Mouse (Mus musculus) heart, embryonic 16.5 days (tissue): ENCODE data around the gene Nans. TPM values are rescaled to one million over a fixed set of nuclear protein-coding genes. Genes with fewer than 3 reads are reported as not detected.

Experiments
- ATAC-seq: fragments of 200-750 bp; cut with Nextera tagmentation; replicated peaks from 2 replicates; pipeline ENCODE4 v1.8.0; 2017; ENCODE audit warnings: moderate number of reproducible peaks; ENCODE audit not compliant: insufficient read depth, low FRiP score; ENCODE audit errors: extremely low read depth
- H3K27ac ChIP-seq: fragments of 300-500 bp; sonication (generic); 2 replicates; pipeline ENCODE4 v1.5.1; 2014; ENCODE audit warnings: mild to moderate bottlenecking, low read length, control low read depth, moderate library complexity
- H3K27me3 ChIP-seq: fragments of 300-500 bp; sonication (generic); 2 replicates; pipeline ENCODE4 v1.6.1; 2014; ENCODE audit warnings: low read length, mixed read lengths; ENCODE audit not compliant: control insufficient read depth, insufficient read depth
- H3K36me3 ChIP-seq: fragments of 300-500 bp; sonication (generic); 2 replicates; pipeline ENCODE4 v1.6.1; 2014; ENCODE audit not compliant: control insufficient read depth, insufficient read depth
- H3K4me1 ChIP-seq: fragments of 300-500 bp; sonication (generic); 2 replicates; pipeline ENCODE4 v1.6.1; 2014; ENCODE audit warnings: low read length, mixed read lengths; ENCODE audit not compliant: control insufficient read depth, insufficient read depth
- H3K4me2 ChIP-seq: fragments of 300-500 bp; sonication (generic); 2 replicates; pipeline ENCODE4 v1.6.1; 2014; ENCODE audit warnings: low read depth, mild to moderate bottlenecking, control low read depth, low read length
- H3K4me3 ChIP-seq: fragments of 300-500 bp; sonication (generic); 2 replicates; pipeline ENCODE4 v1.5.1; 2014; ENCODE audit warnings: mild to moderate bottlenecking, control low read depth, low read length
- H3K9ac ChIP-seq: fragments of 300-500 bp; sonication (generic); 2 replicates; pipeline ENCODE4 v1.6.1; 2014; ENCODE audit warnings: low read length, control low read depth
- H3K9me3 ChIP-seq: fragments of 300-500 bp; sonication (generic); replicated peaks from 2 replicates; pipeline ENCODE4 v1.6.1; 2016; ENCODE audit warnings: low read length; ENCODE audit not compliant: control insufficient read depth
- WGBS: fragments of 180-500 bp; shearing (Covaris S2); extraction: QIAGEN DNeasy Blood & Tissue Kit; methylation state at CpG from one replicate; pipeline ENCODE4 v1.1.7; 2014; 5-methylcytosine and 5-hydroxymethylcytosine counted together
- polyA plus RNA-seq: library from polyadenylated mRNA; unstranded; fragments of >200 nt; fragmentation: Nextera tagmentation; extraction: Ambion mirVana; gene quantifications from 2 replicates; pipeline ENCODE4 v1.2.1, GENCODE M21; 2015

The Nans gene
- polyA plus RNA-seq = 52.1 and 62.3 TPM in 2 replicates

DNA sequence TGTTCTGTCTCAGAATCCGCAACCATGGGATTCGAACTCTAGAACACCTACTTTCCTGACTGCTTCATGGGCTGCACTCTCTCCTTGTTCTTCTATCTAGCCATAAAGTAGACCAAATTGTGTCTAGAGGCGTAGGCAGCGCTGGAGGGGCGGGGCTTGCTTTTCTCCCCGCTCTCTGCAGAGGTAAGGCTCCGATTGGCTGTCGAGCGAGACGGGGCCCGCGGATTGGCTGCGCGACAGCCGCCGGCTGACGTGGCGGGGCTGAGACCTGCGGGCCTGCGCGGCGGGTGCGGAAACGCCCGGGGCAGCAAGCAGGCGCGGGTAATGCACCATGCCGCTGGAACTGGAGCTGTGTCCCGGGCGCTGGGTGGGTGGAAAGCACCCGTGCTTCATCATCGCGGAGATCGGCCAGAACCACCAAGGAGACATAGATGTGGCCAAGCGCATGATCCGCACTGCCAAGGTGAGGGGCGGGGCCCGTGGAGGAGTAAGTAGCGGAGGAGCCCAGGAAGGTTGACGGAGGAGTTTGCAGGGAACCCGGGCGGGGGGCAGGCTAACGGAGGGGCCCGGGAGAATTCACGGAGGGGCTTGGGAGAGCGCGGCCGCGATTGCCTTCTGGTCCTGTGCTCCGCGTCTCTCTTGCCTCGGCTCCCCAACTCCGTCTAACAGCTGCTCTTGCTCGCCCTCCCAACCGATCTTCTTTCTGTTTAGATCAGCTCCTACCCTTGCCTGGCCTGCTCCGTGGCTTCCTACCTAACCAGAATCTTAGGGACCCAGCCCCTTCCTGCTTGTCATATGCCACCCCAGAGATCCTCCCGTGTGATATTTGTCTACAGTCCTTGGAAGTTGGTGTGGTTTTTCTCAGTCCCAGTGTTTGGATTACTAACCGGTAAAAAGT is at the start of gene Nans:
Nans (plus strand) TSS at position 221 of the 898 bp plus-strand sequence.
- H3K4me1 ChIP-seq = peaks cover 17% of the 10 kb centered on the region
- WGBS = under 1% methylated on average over 58 of the region's 58 CpGs
- peak; percentile 95 for ATAC-seq
- H3K4me2 ChIP-seq = peak within 1 kb of the TSS; percentile 84
- peak within 1 kb of the TSS; percentile 63 for H3K27ac ChIP-seq
- H3K4me3 ChIP-seq = peak within 1 kb of the TSS; percentile 92
- no peaks in the 10 kb centered on the region for H3K27me3 ChIP-seq
- no peaks in the 10 kb centered on the region for H3K9me3 ChIP-seq
- H3K9ac ChIP-seq = peak within 1 kb of the TSS; percentile 88
- H3K36me3 ChIP-seq = peaks cover 14% of the 10 kb centered on the region

DNA sequence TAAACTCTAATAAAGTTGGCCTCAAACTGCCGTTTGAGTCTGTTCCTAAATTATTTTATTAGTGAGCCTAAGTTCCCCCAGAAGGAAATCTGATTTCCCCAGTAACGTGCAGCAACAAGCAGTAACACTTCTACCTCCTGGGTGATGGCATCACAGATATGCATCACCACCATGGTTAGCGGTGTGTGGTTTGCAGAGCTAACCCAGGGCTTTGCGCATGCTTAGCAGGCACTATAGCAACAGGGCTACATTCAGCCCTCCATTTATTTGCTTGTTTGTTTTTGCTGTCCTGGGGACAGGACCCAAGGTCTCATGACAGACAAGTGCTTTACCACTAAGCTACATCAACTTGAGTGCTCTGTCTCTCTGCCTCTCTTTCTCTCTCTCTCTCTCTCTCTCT is 46.5 kb upstream of the Nans start:
- Histone ChIP-seq H3K4me2 (no peak overlapping the region), H3K27me3 (no peaks in the 10 kb centered on the region), H3K27ac (no peak overlapping the region), H3K4me3 (no peak overlapping the region), H3K4me1 (no peaks in the 10 kb centered on the region), H3K9me3 (no peaks in the 10 kb centered on the region), H3K36me3 (no peaks in the 10 kb centered on the region), H3K9ac (no peak overlapping the region)
- no peak for ATAC-seq
- 64% methylated on average over 4 of the region's 4 CpGs for WGBS

DNA sequence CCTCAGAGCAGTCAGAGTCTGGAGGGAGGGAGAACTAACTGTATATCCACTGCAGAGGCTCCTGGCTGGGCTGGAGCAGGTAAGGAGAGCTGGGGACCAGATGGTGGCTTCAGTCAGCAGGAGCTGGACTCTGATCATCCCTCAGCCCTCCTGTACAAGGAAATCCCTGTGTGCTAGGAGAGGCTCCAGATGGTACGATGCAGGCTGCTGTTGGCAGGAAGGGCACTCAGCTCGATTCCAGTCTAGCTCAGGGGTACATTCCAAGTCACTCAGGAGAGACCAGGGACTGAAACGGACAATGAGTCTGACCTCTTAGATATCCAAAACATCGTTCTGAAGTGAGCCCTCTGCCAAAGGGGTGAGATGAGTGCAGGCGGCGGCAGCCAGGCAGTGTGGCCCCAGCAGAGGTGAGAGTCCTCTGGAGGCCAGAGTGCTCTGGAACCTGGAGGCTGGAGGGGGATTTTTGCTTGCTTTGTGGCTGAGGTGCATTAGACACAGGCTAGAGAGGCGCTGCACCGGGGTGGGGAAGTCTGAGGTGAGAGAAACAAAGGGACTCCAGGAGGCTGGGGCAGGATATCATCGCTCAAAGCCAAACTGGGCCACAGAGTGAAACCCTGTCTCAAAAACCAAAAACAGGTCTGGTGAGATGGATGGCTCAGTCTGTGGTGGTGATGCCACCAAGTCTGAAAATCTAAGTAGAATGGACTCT is 43.7 kb upstream of the Nans start:
- Histone ChIP-seq H3K4me1 (peaks cover 10% of the 10 kb centered on the region), H3K4me2 (no peak overlapping the region), H3K4me3 (no peak overlapping the region), H3K9me3 (no peaks in the 10 kb centered on the region), H3K9ac (0 out of 2 replicates have a peak overlapping the region, but pooled peaks have one; percentile 11), H3K36me3 (no peaks in the 10 kb centered on the region), H3K27me3 (no peaks in the 10 kb centered on the region), H3K27ac (no peak overlapping the region)
- 44% methylated on average over 9 of the region's 9 CpGs for WGBS
- ATAC-seq = no peak

DNA sequence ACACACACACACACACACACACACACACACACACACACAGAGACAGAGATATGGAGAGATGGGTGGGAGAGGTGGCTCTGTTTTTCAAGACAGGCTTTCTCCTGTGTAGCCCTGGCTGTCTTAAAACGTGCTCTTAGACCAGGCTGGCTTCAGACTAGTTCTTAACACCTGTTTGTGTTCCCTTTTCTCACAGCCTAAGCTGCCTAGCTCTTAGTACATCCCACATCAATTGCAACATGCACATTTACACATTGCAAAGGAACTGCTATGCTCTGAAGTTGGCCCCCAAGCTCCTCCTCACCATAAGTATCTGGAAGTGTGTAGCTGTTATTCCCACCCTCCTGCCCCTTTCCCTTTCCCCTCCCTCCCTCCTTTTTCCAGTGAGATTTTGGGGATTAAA is 41.6 kb upstream of the Nans start:
- ATAC-seq = no peak
- Histone ChIP-seq H3K9me3 (no peaks in the 10 kb centered on the region), H3K4me2 (no peak overlapping the region), H3K4me3 (no peak overlapping the region), H3K27ac (no peak overlapping the region; the same call in 1 of the 2 replicates), H3K4me1 (peaks cover 10% of the 10 kb centered on the region), H3K36me3 (no peaks in the 10 kb centered on the region), H3K27me3 (no peaks in the 10 kb centered on the region), H3K9ac (no peak overlapping the region)
- WGBS = 58% methylated on average over 1 of the region's 1 CpGs

DNA sequence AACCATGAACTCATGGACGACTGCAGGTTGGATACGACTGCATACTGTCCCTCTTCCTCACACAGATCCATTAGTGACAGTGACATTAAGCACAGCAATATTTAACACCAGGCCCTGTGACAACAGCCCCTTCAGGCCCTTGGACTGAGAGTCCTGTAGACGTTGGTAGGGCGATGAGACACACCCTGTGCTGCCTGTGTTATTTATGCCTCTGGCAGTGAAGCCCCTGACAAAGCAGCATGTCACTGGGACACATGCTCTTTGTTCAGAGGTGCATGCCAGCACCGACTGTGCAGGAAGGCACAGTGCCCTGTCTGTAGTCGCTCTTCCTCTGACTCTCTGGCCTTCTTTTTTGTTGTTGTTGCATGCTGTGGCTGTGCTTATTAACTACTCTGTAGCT is 40.2 kb upstream of the Nans start:
- Histone ChIP-seq H3K27ac (peak overlapping the region; percentile 2; the same call in 1 of the 2 replicates), H3K4me2 (no peak overlapping the region), H3K9me3 (no peaks in the 10 kb centered on the region), H3K36me3 (no peaks in the 10 kb centered on the region), H3K4me1 (peaks cover 21% of the 10 kb centered on the region), H3K27me3 (no peaks in the 10 kb centered on the region), H3K9ac (peak overlapping the region; percentile 4; the same call in 1 of the 2 replicates), H3K4me3 (no peak overlapping the region)
- ATAC-seq = no peak
- 28% methylated on average over 6 of the region's 6 CpGs for WGBS

DNA sequence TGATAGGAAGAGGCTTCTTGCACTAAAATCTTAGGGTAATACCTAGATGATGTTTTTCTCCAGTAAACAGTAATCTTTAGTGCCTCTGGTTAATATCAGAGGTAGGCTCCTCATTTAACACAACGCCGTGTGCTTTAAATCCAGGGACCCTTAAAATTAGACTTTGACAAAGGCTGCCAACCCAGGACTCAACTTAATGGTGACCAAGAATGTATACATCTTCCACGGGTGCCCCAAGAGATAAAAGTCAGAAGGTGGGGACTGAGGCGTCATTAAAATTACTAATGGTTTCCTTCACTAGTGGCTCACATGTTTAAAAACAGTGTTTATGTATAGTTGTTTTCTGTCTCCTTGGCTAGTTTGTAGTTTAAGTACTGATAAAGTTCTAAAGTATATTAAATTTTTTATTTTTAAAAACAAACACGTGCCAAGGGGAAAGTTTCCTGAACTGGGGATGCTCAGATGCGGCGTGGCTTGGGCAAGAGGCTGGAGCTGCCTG is 39.0 kb upstream of the Nans start:
- Histone ChIP-seq H3K27me3 (no peaks in the 10 kb centered on the region), H3K4me2 (peak overlapping the region; percentile 79), H3K9ac (peak overlapping the region; percentile 98), H3K9me3 (no peaks in the 10 kb centered on the region), H3K4me3 (peak overlapping the region; percentile 87), H3K4me1 (peaks cover 32% of the 10 kb centered on the region), H3K36me3 (no peaks in the 10 kb centered on the region), H3K27ac (peak overlapping the region; percentile 99)
- WGBS = 31% methylated on average over 7 of the region's 7 CpGs
- no peak for ATAC-seq

DNA sequence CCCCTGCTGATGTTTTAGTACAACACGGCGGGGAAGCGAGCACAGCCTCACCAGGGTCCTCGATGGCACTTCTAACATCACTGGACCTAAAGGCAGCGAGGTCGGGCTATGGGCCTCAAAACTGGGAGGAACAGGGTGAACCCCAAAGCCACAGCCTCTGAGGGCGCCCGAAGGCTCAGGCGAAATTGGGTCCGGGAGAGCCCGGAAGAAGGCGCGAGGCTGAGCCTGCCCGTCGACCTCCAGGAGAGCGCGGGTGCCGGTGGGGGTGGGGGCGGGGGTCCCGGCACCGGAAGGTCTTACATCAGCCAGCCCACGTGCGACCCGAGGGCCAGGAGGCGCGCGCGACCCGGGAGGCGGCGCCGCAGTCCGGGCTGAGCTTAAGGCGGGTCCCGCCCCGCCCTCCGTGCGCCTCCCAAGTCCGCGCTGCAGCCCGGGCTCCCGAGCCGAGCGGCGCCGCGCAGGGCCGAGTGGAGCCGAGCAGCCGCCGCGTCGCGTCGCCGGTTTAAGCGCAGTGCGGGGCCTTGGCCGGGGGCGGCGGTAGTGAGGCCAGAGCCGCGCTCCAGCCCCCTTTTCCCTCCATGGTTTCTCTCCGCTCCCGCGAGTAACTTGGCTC is 38.4 kb upstream of the Nans start, which contains the start of gene Anp32b:
Anp32b (plus strand) TSS at position 384 of the 613 bp plus-strand sequence.
- WGBS = under 1% methylated on average over 66 of the region's 66 CpGs
- peak within 1 kb of the TSS; percentile 87 for H3K4me3 ChIP-seq
- H3K9ac ChIP-seq = peak within 1 kb of the TSS; percentile 98
- peaks cover 32% of the 10 kb centered on the region for H3K4me1 ChIP-seq
- no peaks in the 10 kb centered on the region for H3K36me3 ChIP-seq
- no peaks in the 10 kb centered on the region for H3K27me3 ChIP-seq
- peak within 1 kb of the TSS; percentile 84 for H3K4me2 ChIP-seq
- peak; percentile 94 for ATAC-seq
- peak within 1 kb of the TSS; percentile 99 for H3K27ac ChIP-seq
- H3K9me3 ChIP-seq = no peaks in the 10 kb centered on the region

DNA sequence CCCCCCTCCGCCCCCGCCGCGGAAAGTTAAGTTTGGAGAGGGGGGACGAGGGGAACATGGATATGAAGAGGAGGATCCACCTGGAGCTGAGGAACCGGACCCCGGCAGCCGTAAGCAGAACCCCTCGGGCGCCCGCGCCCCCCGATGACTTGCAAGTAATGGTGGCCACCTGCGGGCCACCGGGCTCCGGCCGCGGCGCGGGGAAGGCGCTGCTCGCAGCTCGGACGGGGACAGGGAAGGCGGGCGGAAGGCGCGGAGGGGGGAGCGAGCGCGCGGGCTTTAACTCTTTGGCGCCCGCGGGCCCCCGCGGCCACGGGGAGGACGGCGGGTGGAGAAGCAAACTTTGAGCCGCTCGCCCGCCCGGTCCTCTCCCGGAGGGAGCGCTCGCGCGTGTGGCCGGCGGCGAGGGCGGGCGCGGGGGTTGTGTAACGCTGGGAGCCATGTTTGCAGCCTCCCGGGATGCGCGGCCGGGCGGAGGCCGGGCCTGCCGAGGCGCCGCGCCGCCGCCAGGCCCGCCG is 37.7 kb upstream of the Nans start:
- Histone ChIP-seq H3K4me2 (peak overlapping the region; percentile 84), H3K9ac (peak overlapping the region; percentile 98), H3K36me3 (no peaks in the 10 kb centered on the region), H3K9me3 (no peaks in the 10 kb centered on the region), H3K4me1 (peaks cover 32% of the 10 kb centered on the region), H3K27ac (peak overlapping the region; percentile 99), H3K27me3 (no peaks in the 10 kb centered on the region), H3K4me3 (peak overlapping the region; percentile 87)
- WGBS = under 1% methylated on average over 58 of the region's 70 CpGs
- peak; percentile 37 for ATAC-seq
